Mouse (Mus musculus): ENCODE data around the gene Hoxa6. TPM values are rescaled to one million over a fixed set of nuclear protein-coding genes. Genes with fewer than 3 reads are reported as not detected.

Hoxa6 gene
- total and polyA plus RNA-seq, 3 experiments = 0.16 TPM; not detected in 2

GRCm38 (mm10) chr6:52194690-52195089 lies 13.8 kb downstream of the Hoxa6 start:
- TF ChIP-seq POLR2AphosphoS5 (IDR thresholded peaks at IDR 0.05; ENCODE audit: insufficient replicate concordance, low read depth, low read length) = no peak
- no peak for TF ChIP-seq GATA2 (IDR thresholded peaks at IDR 0.05; ENCODE audit: borderline replicate concordance, low read depth, low read length)
- TF ChIP-seq GATA1 (IDR thresholded peaks at IDR 0.05; ENCODE audit: borderline replicate concordance, low read length) = no peak
- TF ChIP-seq CTCF (IDR thresholded peaks at IDR 0.05; ENCODE audit: low read depth, low read length) = no peak
- TF ChIP-seq TAL1 (conservative IDR thresholded peaks at IDR 0.05; ENCODE audit: low read depth, low read length) = no peak
- Histone ChIP-seq H3K27me3 (ENCODE audit: insufficient read depth, low read length) (no peaks in the 10 kb centered on the region), H3K4me1 (ENCODE audit: insufficient read depth, low read depth, low read length) (no peaks in the 10 kb centered on the region), H3K9me3 (replicated peaks) (peaks cover 10% of the 10 kb centered on the region), H3K36me3 (replicated peaks) (no peaks in the 10 kb centered on the region), H3K4me3 (ENCODE audit: low read depth, low read length) (no peak overlapping the region)
- no peak for ATAC-seq (ENCODE audit: extremely low read depth, insufficient number of reproducible peaks, low FRiP score, poor library complexity, severe bottlenecking)
- no peak for DNase-seq (ENCODE audit: low spot score)

DNA sequence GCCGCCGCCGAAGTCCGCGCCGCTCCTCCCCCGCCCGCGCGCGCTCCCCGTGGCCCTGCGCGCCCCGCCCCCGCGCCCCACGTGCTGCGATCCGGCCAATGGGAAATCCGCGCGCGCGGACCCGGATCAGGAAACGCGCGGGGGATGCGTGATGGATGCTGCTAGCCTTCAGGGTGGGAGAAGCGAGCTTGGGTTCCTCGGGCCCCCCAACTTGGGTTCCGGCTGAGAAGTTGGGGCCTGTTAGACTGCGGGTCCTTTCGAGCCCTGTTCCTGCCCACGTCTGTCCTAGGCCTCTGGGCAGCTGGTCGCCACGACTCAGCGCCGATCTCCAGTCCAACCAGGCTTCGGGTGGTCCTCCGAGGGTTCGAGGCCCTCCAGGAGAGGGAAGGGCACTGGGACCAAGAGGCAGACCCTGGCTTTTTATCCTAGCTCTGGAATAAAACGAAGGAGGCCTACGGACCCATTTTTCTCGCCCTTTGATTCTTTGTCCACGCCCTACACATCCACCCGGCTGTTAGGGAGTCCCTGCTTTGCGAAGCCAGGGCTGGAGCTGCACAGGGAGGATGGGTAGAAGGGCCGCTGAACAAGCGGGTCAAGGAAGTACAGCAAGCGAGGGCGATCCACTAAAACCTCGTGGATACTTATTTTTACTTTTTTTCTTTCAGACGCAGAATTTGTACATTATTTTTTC lies 16.5 kb downstream of the Hoxa6 start:
- Histone ChIP-seq H3K4me1 (ENCODE audit: insufficient read depth, low read depth, low read length) (no peaks in the 10 kb centered on the region), H3K27me3 (ENCODE audit: insufficient read depth, low read length) (no peaks in the 10 kb centered on the region), H3K36me3 (replicated peaks) (no peaks in the 10 kb centered on the region), H3K4me3 (ENCODE audit: low read depth, low read length) (no peak overlapping the region), H3K9me3 (replicated peaks) (peaks cover 10% of the 10 kb centered on the region)
- no peak for ATAC-seq (ENCODE audit: extremely low read depth, insufficient number of reproducible peaks, low FRiP score, poor library complexity, severe bottlenecking)
- TF ChIP-seq CTCF (IDR thresholded peaks at IDR 0.05; ENCODE audit: low read depth, low read length) (no peak), GATA1 (IDR thresholded peaks at IDR 0.05; ENCODE audit: borderline replicate concordance, low read length) (no peak), TAL1 (conservative IDR thresholded peaks at IDR 0.05; ENCODE audit: low read depth, low read length) (no peak), GATA2 (IDR thresholded peaks at IDR 0.05; ENCODE audit: borderline replicate concordance, low read depth, low read length) (no peak), POLR2AphosphoS5 (IDR thresholded peaks at IDR 0.05; ENCODE audit: insufficient replicate concordance, low read depth, low read length) (no peak)
- DNase-seq (ENCODE audit: low spot score) = no peak

GRCm38 (mm10) chr6:52190906-52191810 lies 17.4 kb downstream of the Hoxa6 start, which contains the start of gene Hoxa4:
TSS of gene Hoxa4 (minus strand) at chr6:52191753.
- H3K36me3 ChIP-seq (replicated peaks) = no peaks in the 10 kb centered on the region
- DNase-seq (ENCODE audit: low spot score) (no peak), ATAC-seq (ENCODE audit: extremely low read depth, insufficient number of reproducible peaks, low FRiP score, poor library complexity, severe bottlenecking) (no peak)
- no peaks in the 10 kb centered on the region for H3K4me1 ChIP-seq (ENCODE audit: insufficient read depth, low read depth, low read length)
- H3K27me3 ChIP-seq (ENCODE audit: insufficient read depth, low read length) = no peaks in the 10 kb centered on the region
- H3K4me3 ChIP-seq (ENCODE audit: low read depth, low read length) = no peak within 1 kb of the TSS
- TF ChIP-seq CTCF (IDR thresholded peaks at IDR 0.05; ENCODE audit: low read depth, low read length) (no peak), GATA1 (IDR thresholded peaks at IDR 0.05; ENCODE audit: borderline replicate concordance, low read length) (no peak), TAL1 (conservative IDR thresholded peaks at IDR 0.05; ENCODE audit: low read depth, low read length) (no peak), POLR2AphosphoS5 (IDR thresholded peaks at IDR 0.05; ENCODE audit: insufficient replicate concordance, low read depth, low read length) (no peak), GATA2 (IDR thresholded peaks at IDR 0.05; ENCODE audit: borderline replicate concordance, low read depth, low read length) (no peak)
- peaks cover 10% of the 10 kb centered on the region for H3K9me3 ChIP-seq (replicated peaks)

- no peak for ATAC-seq (ENCODE audit: extremely low read depth, insufficient number of reproducible peaks, low FRiP score, poor library complexity, severe bottlenecking)
- peaks cover 10% of the 10 kb centered on the region for H3K9me3 ChIP-seq (replicated peaks)
- H3K27me3 ChIP-seq (ENCODE audit: insufficient read depth, low read length) = no peaks in the 10 kb centered on the region
- no peak for TF ChIP-seq GATA2 (IDR thresholded peaks at IDR 0.05; ENCODE audit: borderline replicate concordance, low read depth, low read length)
- no peak for TF ChIP-seq TAL1 (conservative IDR thresholded peaks at IDR 0.05; ENCODE audit: low read depth, low read length)
- TF ChIP-seq POLR2AphosphoS5 (IDR thresholded peaks at IDR 0.05; ENCODE audit: insufficient replicate concordance, low read depth, low read length) = no peak
- no peak for TF ChIP-seq CTCF (IDR thresholded peaks at IDR 0.05; ENCODE audit: low read depth, low read length)
- TF ChIP-seq GATA1 (IDR thresholded peaks at IDR 0.05; ENCODE audit: borderline replicate concordance, low read length) = no peak
- DNase-seq (ENCODE audit: low spot score) = no peak
- no peaks in the 10 kb centered on the region for H3K36me3 ChIP-seq (replicated peaks)
- H3K4me1 ChIP-seq (ENCODE audit: insufficient read depth, low read depth, low read length) = no peaks in the 10 kb centered on the region
- H3K4me3 ChIP-seq (ENCODE audit: low read depth, low read length) = no peak overlapping the region
Measured at GRCm38 (mm10) chr6:52190410-52190809, 18.1 kb downstream of the Hoxa6 start.

GRCm38 (mm10) chr6:52189909-52190308 lies 18.6 kb downstream of the Hoxa6 start:
- Histone ChIP-seq H3K4me1 (ENCODE audit: insufficient read depth, low read depth, low read length) (no peaks in the 10 kb centered on the region), H3K36me3 (replicated peaks) (no peaks in the 10 kb centered on the region), H3K9me3 (replicated peaks) (peaks cover 10% of the 10 kb centered on the region), H3K27me3 (ENCODE audit: insufficient read depth, low read length) (no peaks in the 10 kb centered on the region), H3K4me3 (ENCODE audit: low read depth, low read length) (no peak overlapping the region)
- ATAC-seq (ENCODE audit: extremely low read depth, insufficient number of reproducible peaks, low FRiP score, poor library complexity, severe bottlenecking) (no peak), DNase-seq (ENCODE audit: low spot score) (no peak)
- TF ChIP-seq GATA1 (IDR thresholded peaks at IDR 0.05; ENCODE audit: borderline replicate concordance, low read length) = no peak
- TF ChIP-seq POLR2AphosphoS5 (IDR thresholded peaks at IDR 0.05; ENCODE audit: insufficient replicate concordance, low read depth, low read length) = no peak
- TF ChIP-seq GATA2 (IDR thresholded peaks at IDR 0.05; ENCODE audit: borderline replicate concordance, low read depth, low read length) = no peak
- TF ChIP-seq CTCF (IDR thresholded peaks at IDR 0.05; ENCODE audit: low read depth, low read length) = no peak

DNA sequence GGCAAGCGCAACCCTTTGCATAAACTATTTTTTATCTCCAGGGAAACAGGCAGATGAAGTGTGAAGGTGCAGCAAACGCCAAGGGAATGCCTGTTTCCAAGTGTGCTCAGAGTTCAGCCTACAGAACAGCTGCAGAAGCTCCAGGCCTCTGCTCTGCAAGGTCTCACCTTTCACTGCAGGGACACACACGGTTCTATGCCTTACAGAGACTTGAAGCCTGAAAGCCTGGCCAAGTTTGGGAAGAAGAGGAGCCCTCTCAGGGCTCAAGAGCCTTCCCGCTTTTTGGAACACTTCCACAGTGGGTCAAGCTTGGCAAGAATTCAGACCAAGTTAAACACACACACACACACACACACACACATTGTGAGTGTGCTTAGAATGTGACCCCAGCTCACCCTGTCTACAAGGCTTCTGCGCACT lies 19.3 kb downstream of the Hoxa6 start:
- ATAC-seq (ENCODE audit: extremely low read depth, insufficient number of reproducible peaks, low FRiP score, poor library complexity, severe bottlenecking) (no peak), DNase-seq (ENCODE audit: low spot score) (no peak)
- no peak overlapping the region for H3K4me3 ChIP-seq (ENCODE audit: low read depth, low read length)
- peaks cover 4% of the 10 kb centered on the region; the same call in 1 of the 2 replicates for H3K27me3 ChIP-seq (ENCODE audit: insufficient read depth, low read length)
- H3K36me3 ChIP-seq (replicated peaks) = no peaks in the 10 kb centered on the region
- H3K9me3 ChIP-seq (replicated peaks) = peaks cover 10% of the 10 kb centered on the region
- TF ChIP-seq CTCF (IDR thresholded peaks at IDR 0.05; ENCODE audit: low read depth, low read length) (no peak), GATA2 (IDR thresholded peaks at IDR 0.05; ENCODE audit: borderline replicate concordance, low read depth, low read length) (no peak), GATA1 (IDR thresholded peaks at IDR 0.05; ENCODE audit: borderline replicate concordance, low read length) (no peak), TAL1 (conservative IDR thresholded peaks at IDR 0.05; ENCODE audit: low read depth, low read length) (no peak), POLR2AphosphoS5 (IDR thresholded peaks at IDR 0.05; ENCODE audit: insufficient replicate concordance, low read depth, low read length) (no peak)
- H3K4me1 ChIP-seq (ENCODE audit: insufficient read depth, low read depth, low read length) = no peaks in the 10 kb centered on the region
